Comparison of ENCODE assay signal across 9 mouse cellular contexts in the genomic region with DNA sequence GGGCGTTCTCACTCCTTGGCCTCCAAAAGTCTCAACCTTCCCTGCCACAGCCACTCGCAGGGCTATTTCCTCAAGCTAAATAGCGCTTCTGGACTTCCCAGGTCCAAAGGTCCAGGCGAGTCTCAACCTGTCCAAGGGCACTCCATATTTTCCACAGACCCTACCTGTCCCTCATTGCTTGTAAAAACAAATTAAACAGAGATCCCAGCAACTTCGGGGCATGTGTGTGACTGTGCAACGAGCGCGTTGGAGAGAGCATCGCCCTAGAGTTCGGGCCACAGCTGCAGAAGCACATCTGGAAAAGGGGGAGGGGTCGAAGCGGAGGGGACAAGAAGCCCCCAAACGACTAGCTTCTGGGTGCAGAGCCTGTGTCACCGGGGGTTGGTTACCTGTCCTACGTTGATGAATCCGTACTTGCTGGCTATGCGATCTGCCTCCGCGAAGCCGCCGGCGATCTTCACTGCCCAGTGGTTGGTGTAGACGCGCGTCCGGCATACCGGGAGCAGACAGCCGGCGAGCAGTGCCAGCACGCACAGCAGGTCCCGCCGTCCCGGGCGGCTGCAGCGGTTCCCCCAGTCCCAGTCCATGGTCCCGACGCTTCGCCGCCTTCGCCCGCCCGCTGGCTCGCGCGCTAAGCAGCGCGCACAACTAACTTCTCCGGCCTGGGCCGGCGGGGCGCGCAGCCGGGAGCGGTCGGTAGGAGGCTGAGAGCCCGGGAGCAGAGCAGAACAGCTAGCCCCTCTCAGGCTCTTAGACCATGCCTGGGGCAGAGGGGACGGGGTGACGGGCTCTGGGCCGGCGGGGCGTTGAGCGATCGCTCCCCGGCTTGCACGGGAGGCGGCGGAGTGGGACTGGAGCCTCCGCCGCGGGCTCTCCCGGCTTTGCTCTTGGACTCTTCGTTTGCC. TPM values are rescaled to one million over a fixed set of nuclear protein-coding genes. Genes with fewer than 3 reads are reported as not detected.
DNase-seq lines count a peak whose midpoint lies in the region; ATAC-seq and TF ChIP-seq lines count a peak whose summit lies in the region.
"Had no signal": no experiment of that assay in that cellular context is flagged by ENCODE, and none has a peak within 500 bp of the region (broad histone marks: within the 10 kb centered on the region; RNA-seq: fewer than 3 reads in every experiment).

No protein-coding gene starts in this region.

- in situ Hi-C loops in ES-E14 (cut with MboI; ENCODE audit: low sequenced_read_pairs in 2 of 2, unreplicated experiment in 2 of 2): loop anchor here in 1 of 2 experiments (25.0 kb wide), 1 partner anchor 725 kb away; no protein-coding TSS in a partner anchor

- peak overlapping the region; percentile 73 to 74 for H3K4me3 ChIP-seq in ES-E14 (ENCODE audit: insufficient read depth in 1 of 2, low read depth in 1 of 2, low read length in 2 of 2, poor library complexity in 1 of 2, severe bottlenecking in 1 of 2)
- H3K4me3 ChIP-seq in forebrain, embryonic 16.5 days (replicated peaks; ENCODE audit: low read length): peak overlapping the region; percentile 79

- no peaks in the 10 kb centered on the region for H3K36me3 ChIP-seq in ES-E14 (ENCODE audit: control insufficient read depth, insufficient read depth, low read length, poor library complexity, severe bottlenecking)
- no peaks in the 10 kb centered on the region for H3K36me3 ChIP-seq in forebrain, embryonic 16.5 days (ENCODE audit: control insufficient read depth, insufficient read depth)

- H3K4me1 ChIP-seq in ES-E14 (ENCODE audit: control insufficient read depth in 2 of 2, insufficient read depth in 2 of 2, low read length in 2 of 2, poor library complexity in 1 of 2): 0 out of 4 replicates have a peak, but pooled peaks cover 0 to 3% of the 10 kb centered on the region in 2 experiments
- peaks cover 22% of the 10 kb centered on the region for H3K4me1 ChIP-seq in forebrain, embryonic 16.5 days (replicated peaks; ENCODE audit: control insufficient read depth, insufficient read depth, low read length)

- peak; percentile 26 for DNase-seq in ES-E14 (ENCODE audit: low read depth, low spot score)
- peak; percentile 10 for DNase-seq in cerebellum, adult 11 months
- DNase-seq in heart, postnatal 14 days: peak; percentile 52 to 68
- peak; percentile 63 to 67 for DNase-seq in kidney, postnatal 36 days
- peak; percentile 64 for DNase-seq in lung, postnatal 10 days
- DNase-seq in right cerebral cortex, postnatal 4 days: peak; percentile 47
- no peak for DNase-seq in thymus, postnatal 10 days (ENCODE audit: low spot score in 2 of 2)

- under 1% methylated on average over 72 of the region's 72 CpGs for WGBS in forebrain, embryonic 16.5 days

- peak; percentile 82 for ATAC-seq in forebrain, embryonic 16.5 days

- no peak overlapping the region for H3K27ac ChIP-seq in ES-E14 (ENCODE audit: insufficient read depth, low read depth, low read length, poor library complexity, severe bottlenecking)
- H3K27ac ChIP-seq in forebrain, embryonic 16.5 days (ENCODE audit: low read length): peak overlapping the region; percentile 70

- H3K4me2 ChIP-seq in forebrain, embryonic 16.5 days (ENCODE audit: low read length): peak overlapping the region; percentile 99

- intact Hi-C loops in heart, postnatal 14 days (cut with DNase I): loop anchor here (10.0 kb wide), 1 partner anchor 442 kb away; a partner anchor contains a TSS

- H3K9me3 ChIP-seq in ES-E14 (ENCODE audit: control insufficient read depth, insufficient read depth, low read depth, low read length): no peaks in the 10 kb centered on the region
- no peaks in the 10 kb centered on the region for H3K9me3 ChIP-seq in forebrain, embryonic 16.5 days (ENCODE audit: control insufficient read depth, low read length)
- H3K9me3 ChIP-seq: megakaryocyte, embryonic 14.5 days had no signal

- no peaks in the 10 kb centered on the region; the same call in 1 of the 2 replicates for H3K27me3 ChIP-seq in forebrain, embryonic 16.5 days (replicated peaks; ENCODE audit: control insufficient read depth, insufficient read depth, low read length)

- H3K9ac ChIP-seq in ES-E14 (ENCODE audit: insufficient read depth, low read depth, low read length, poor library complexity, severe bottlenecking): peak overlapping the region; percentile 71
- peak overlapping the region; percentile 75 for H3K9ac ChIP-seq in forebrain, embryonic 16.5 days (replicated peaks; ENCODE audit: low read depth, low read length)

TF ChIP-seq in ES-E14, 5 proteins besides CTCF, POLR2A, EP300 and RAD21:
- TF ChIP-seq HCFC1 (IDR thresholded peaks at IDR 0.05; ENCODE audit: borderline replicate concordance, insufficient read depth, low read length) (no peak), MAFK (IDR thresholded peaks at IDR 0.05; ENCODE audit: insufficient read depth, low read depth, low read length) (no peak), ZC3H11A (IDR thresholded peaks at IDR 0.05; ENCODE audit: borderline replicate concordance, low read depth, low read length) (no peak), ZNF384 (IDR thresholded peaks at IDR 0.05; ENCODE audit: low read depth, low read length) (no peak), CHD2 (IDR thresholded peaks at IDR 0.05; ENCODE audit: low read depth, low read length) (no peak)

RNA-seq across cellular contexts. Expression of a gene that starts 0.6 kb away (rescaled TPM):
- 0.95 and 1.6 TPM in 2 replicates for total RNA-seq in ES-E14 (2012; rRNA removed)
- polyA plus RNA-seq in forebrain, embryonic 16.5 days (2015; fragmentation: Nextera tagmentation; extraction: Ambion mirVana): 7.0 and 7.9 TPM in 2 replicates
- total RNA-seq in heart, postnatal 14 days (2021): 1 to 10 TPM; 3.8 to 4.8 TPM

Comparison
In these comparisons a context has a peak if more than half of its experiments do, and no peak if none do; other contexts are left out.
1. DNase-seq: peak in ES-E14 (single experiment), cerebellum, adult 11 months (single experiment), heart, postnatal 14 days (2 of 2), kidney, postnatal 36 days (2 of 2), lung, postnatal 10 days (single experiment) and right cerebral cortex, postnatal 4 days (single experiment); none in thymus, postnatal 10 days (0 of 2).